Mouse (Mus musculus): ENCODE results near the gene Dixdc1.
A peak's percentile ranks its signal among the peaks of the same experiment; 100 is the strongest.

The Dixdc1 gene

GRCm38 (mm10) chr9:50700921-50701691 is 38.2 kb downstream of the Dixdc1 start:
- DNase-seq (ENCODE audit: low spot score in 2 of 2): peak in 1 of 2 experiments; percentile 31

GRCm38 (mm10) chr9:50698418-50699409 is 40.6 kb downstream of the Dixdc1 start:
- peak; percentile 40 to 49 for DNase-seq (ENCODE audit: low spot score in 2 of 2)

GRCm38 (mm10) chr9:50697706-50698041 is 41.6 kb downstream of the Dixdc1 start:
- peak; percentile 76 to 87 for DNase-seq (ENCODE audit: low spot score in 2 of 2)

- no peak for DNase-seq (ENCODE audit: low spot score in 2 of 2)
These were observed 42.2 kb downstream of the Dixdc1 start for GRCm38 (mm10) chr9:50696851-50697705.

GRCm38 (mm10) chr9:50695153-50695552 is 44.2 kb downstream of the Dixdc1 start:
- no peak for DNase-seq (ENCODE audit: low spot score in 2 of 2)

- DNase-seq (ENCODE audit: low spot score in 2 of 2): no peak
These were observed 45.7 kb downstream of the Dixdc1 start for GRCm38 (mm10) chr9:50693631-50694030.

GRCm38 (mm10) chr9:50692626-50693580 is 46.4 kb downstream of the Dixdc1 start:
- no peak for DNase-seq (ENCODE audit: low spot score in 2 of 2)

GRCm38 (mm10) chr9:50686866-50687652 is 52.3 kb downstream of the Dixdc1 start:
- no peak for DNase-seq (ENCODE audit: low spot score in 2 of 2)

GRCm38 (mm10) chr9:50681727-50682126 is 57.6 kb downstream of the Dixdc1 start:
- DNase-seq (ENCODE audit: low spot score in 2 of 2): no peak

GRCm38 (mm10) chr9:50679406-50679805 is 59.9 kb downstream of the Dixdc1 start:
- DNase-seq (ENCODE audit: low spot score in 2 of 2): no peak

- DNase-seq (ENCODE audit: low spot score in 2 of 2): no peak
These were observed 64.5 kb downstream of the Dixdc1 start for GRCm38 (mm10) chr9:50674771-50675170.

GRCm38 (mm10) chr9:50670690-50671089 is 68.6 kb downstream of the Dixdc1 start:
- DNase-seq (ENCODE audit: low spot score in 2 of 2): no peak

GRCm38 (mm10) chr9:50667579-50668498 is 71.5 kb downstream of the Dixdc1 start:
- no peak for DNase-seq (ENCODE audit: low spot score in 2 of 2)

GRCm38 (mm10) chr9:50666442-50666841 is 72.9 kb downstream of the Dixdc1 start:
- no peak for DNase-seq (ENCODE audit: low spot score in 2 of 2)

- no peak for DNase-seq (ENCODE audit: low spot score in 2 of 2)
These were observed 74.5 kb downstream of the Dixdc1 start for GRCm38 (mm10) chr9:50664826-50665225.

GRCm38 (mm10) chr9:50660431-50660830 is 78.9 kb downstream of the Dixdc1 start:
- peak; percentile 11 for DNase-seq (ENCODE audit: low spot score in 2 of 2)

- DNase-seq (ENCODE audit: low spot score in 2 of 2): peak; percentile 87 to 89
These were observed 79.7 kb downstream of the Dixdc1 start, which contains the start of gene Dlat for GRCm38 (mm10) chr9:50659392-50660217. Gene Dlat (minus strand): TSS chr9:50659780.
